Mouse (Mus musculus) thymus, postnatal 4 days (tissue): ENCODE measurements around the gene Ndufb6.
A peak's percentile ranks its signal among the peaks of the same experiment; 100 is the strongest.
"Not testable (repeated sequence)": the region's sequence is repeated elsewhere in the genome, so short reads cannot be mapped to it uniquely, and the experiment has no call there.

Source experiments
- DNase-seq: peaks from one replicate; pipeline ENCODE4 v3.0.0; 2021

Gene Ndufb6

DNA sequence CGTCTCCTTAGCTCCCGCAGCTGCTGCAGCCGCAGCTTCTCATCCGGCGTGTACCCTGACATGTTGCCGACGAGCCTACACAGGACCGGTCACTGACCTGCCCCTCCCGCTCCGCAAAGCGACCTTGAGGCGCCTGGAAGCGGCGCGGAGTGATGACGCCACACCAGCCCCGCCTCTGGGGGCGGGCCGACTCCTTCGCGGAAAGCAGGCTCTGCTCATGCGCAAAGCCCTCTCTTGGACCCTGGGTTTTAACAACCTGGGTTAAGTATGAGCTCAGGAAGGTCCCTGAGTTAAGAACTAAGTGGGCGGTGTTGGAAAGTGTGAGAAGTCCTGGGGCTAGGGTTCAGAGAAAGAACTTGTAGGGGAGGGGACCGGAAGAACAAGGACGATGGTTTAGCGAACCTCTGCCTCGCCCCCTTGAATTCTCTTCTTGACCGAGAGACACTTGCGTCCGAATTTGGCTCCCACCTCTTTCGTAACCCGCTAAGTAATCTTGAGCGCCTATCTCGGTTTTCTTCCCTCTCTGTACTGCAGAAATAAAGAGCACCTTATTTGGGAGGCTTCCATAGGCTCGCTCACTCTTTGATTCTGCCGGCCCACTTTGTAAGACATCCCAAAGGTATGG, at the start of gene Ndufb6:
Ndufb6 (minus strand) TSS at position 146 of the 625 bp plus-strand sequence.
- DNase-seq: peak; percentile 97

DNA sequence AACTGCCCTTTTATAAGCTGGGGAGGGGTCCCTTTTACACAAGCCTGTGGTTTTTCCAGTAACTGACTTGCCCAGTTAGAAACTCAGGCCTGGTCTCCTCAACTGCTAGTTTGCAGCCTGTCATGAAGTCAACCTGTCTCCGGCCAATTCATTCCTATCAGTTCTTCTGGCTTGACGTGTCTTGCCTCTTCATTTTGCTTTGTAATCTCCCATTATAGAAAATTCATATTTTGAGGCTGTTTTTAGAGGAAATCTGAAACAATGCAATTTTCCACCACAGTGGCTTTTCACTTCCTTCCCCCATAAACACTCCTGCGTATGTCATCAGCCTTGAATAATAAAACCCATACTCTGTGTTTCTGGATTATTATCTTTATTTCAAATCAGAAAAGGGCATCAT, 47.9 kb upstream of the Ndufb6 start:
- DNase-seq: no peak

DNA sequence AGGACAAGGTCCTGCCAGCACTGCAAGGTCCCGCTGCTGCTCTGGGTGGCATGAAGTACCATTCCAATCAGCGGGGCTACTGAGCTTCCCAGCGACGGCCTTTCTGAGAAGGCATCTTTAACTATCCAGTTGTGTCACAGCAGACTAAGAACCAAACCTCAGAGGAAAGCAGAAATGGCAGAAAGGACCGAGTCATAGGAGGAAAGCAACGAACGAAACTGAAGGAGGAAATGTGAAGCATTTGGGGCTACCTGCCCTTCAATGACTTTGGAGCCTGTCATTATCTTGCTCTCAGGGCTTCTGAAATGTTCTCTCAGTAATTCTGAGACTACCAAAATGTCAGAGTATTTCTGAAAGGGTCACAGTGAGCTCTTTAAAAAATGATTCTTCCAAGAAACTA, 45.4 kb upstream of the Ndufb6 start:
- no peak for DNase-seq

DNA sequence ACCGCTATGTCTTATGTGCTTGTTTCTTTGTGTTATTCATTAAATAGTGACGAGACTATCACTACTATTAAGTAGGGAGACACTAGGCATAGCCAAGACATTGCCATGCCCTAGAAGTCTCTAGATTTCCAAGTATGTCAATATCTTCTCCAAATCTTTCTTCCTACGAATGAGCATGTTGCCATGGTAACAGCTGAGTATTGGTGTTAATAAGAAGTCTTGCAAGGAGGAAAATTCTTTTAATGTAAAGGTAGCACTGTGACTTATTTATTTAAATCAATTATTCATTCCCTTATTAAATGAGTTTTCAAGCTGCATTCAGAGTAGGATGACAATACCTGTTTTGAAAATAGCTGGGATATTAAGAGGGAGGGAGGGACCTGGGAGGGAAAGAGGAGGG, 38.2 kb upstream of the Ndufb6 start:
- no peak for DNase-seq

DNA sequence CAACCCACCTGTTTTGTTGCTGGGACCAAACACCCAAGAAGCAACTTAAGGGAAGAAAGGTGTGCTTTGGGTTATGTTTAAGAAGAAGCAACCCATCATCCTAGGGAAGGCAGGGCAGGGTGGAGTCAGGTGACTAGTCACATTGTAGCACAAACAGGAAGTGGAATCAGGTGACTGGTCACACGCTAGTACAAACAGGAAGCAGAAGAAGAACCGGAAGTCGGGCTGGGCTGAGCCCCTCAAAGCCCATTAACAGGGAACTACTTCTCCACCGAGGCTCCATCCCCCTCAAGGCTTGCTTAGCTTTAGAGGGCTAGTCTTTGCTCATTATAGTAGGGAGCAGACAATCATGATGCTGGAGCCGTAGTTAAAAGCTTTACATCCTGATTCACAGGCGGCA, 33.8 kb upstream of the Ndufb6 start:
- DNase-seq: no peak

DNA sequence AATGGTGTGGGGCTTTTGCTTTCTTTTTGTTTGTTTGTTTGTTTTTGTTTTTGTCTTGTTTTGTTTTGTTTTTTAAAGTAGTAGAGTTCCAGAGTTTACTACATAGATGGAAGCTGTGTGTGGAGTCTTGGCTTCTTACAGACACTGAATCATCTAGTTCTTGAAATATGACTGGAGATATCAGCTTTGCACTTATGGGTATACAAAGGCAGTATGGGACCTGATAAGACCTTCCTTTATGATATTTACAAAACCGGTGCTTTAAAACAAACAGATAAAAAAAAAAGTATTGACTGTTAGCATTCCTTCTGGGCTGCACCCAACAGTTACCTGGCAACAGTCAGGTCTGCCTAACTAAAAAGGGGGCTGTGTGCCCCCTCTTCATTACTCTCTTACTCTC, 33.0 kb upstream of the Ndufb6 start:
- no peak for DNase-seq

DNA sequence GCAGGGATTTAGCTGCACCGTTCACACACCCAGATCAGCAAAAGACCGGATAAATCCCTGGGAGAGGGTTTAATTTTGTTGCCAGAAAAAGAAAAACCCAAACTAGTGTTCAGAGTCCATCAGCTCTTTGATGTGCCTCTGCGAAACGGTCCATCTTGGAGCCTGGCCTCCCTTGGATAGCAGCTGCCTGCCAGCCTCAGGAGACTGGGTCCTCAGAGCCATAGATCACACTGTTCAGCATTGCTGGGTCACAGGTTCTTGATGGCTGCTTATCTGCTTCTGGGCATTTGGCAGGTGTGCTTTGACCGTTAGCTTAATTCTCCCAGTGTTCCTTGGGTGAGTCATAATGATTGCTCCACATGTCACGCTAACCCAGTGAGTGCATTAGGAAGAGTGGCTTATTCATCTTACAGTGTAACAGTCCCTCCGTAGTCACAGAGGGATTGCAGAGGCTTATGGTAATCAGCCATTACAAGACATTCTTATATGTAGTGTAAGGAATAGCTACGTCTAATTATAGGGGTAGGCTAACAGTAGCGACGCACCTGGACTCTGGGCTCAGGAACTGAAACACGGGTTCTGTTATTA, 31.7 kb upstream of the Ndufb6 start:
- DNase-seq: no peak

DNA sequence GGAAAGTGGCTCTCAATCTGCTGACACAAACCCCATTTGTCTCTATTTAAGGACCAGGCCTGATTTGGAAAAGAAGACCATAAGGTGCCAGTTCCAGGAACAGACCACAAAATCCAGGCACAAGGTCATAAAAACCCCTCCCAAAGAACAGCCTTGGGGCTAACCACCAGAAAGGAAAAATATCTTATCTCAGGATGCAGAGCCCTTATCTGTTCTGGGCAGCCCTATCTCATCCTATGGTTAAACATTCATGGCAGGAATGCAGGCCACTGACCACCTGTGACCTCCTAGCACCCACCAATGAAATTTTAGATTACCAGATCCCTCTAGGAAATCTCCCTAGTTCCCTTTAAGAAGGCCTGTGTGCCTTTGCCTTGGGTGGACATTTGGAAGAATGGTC, 30.5 kb upstream of the Ndufb6 start:
- DNase-seq: no peak

DNA sequence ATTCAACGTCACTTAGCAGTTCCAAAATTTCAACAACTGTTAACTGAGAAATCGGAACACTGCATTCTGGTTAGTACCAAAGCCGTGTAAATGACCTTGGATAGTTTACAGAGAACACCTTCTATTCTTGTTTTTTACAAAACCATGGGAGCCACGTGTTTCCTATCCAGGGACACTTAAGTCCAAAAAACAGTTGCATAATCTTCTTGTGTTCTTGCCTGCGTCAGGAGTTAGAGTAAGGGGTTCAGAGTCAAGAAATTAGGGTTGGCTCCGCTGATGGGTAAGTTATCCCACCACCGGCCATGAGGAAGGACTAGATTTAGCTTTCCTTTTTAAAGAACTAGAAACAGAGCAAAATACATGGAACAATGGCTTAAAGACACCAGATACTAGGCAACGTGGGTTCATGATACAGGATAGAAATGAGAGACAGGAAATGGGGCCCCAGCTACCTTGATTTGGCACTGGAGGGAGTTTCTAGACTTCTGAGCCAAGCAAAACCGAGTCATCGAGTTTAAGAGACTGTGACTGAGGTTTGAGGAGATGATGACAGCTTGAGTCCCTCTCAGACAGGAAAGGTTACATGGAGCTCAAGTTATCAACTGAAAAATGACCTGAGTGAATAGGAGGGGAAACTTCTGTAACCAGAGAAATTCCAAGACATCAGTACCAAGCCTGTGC, 23.4 kb upstream of the Ndufb6 start:
- peak; percentile 15 for DNase-seq

DNA sequence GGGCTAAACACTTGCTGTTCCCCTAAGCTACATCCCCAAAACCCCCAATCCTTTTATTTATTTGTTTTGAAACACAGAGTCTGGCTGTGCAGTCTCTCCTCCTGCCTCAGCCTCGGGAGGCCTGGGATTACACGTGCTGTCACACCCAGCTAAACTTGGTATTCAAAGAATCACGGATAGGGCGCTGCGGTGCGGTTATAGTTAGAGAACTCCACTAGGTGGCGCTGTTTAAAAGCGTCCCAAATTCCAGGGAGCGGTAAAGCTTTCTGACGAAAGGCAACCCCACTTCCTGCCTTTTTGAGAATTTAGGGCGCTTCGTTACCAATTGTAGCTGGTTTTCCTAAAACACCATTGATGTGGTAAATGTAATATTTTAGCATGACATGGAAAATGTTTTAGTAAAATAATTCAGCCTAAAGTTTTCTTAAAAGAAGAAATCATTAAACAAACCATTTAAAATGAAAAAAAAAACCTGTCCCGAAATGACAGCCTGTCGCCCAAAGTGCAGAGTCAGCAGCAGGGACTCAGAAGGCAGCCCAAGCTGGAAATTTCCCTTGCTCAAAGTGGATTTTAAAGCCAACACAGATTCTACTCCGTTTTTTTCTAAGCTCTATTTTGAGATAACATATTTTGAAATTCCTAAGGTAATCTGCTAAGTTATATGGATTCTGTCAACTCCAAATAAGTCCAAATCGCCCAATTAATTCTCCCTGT, 22.0 kb upstream of the Ndufb6 start:
- DNase-seq: peak; percentile 72

DNA sequence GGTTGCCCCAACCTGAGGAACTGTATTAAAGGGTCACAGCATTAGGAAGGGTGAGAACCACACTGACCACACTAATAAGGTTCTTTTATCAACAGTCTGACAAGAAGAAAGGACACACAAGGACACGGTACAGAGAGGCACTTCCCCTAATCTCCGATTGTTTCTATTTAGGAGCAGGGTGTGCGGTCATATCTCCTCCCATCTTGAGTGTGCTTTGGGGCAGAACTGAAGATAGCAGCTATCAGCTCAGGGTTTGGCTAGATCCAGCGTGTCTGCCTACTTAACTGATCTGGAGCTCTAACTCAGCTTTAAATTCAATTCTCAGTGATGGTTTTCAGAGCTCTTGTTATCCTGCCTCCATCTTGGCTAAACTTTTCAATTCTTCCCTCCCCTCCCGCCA, 19.9 kb upstream of the Ndufb6 start:
- DNase-seq: no peak

DNA sequence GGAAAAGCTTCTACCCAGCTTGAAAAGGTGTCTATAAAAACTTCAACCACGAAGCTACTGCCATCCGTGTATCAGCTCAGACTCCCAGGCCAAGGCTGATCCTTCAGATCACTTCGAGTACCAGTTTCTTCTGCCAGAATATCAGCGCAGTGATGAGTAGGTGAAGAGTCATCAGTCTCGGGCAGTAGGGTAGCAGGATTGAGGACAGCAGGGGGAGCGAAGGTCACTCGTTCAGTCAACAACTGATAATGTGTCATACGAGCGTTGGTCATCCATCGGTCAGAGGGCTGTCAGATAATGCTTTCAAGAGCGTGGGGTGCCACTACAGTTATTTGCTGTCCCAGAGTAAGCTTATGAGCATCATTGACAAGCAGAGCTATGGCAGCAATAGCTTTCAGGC, 12.3 kb upstream of the Ndufb6 start:
- not testable (repeated sequence) for DNase-seq

DNA sequence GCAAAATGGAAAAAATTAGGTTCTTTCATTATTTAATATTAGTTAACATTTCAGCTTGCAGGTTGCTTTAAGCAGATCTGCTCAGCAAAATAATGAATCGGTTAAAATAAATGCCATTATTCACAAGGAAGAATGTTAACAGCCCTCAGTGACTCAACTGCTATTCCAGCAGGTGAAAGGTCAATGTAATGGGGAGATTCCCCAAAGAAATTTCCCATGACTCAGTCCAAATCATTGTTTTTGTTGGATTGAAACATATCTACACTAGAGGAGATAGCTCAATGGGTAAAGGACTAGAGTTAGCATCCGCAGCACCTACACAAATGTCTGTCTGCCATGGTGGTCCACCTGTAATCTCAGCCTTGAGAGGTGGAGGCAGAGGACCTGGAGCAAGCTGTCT, 9.8 kb upstream of the Ndufb6 start:
- DNase-seq: no peak

DNA sequence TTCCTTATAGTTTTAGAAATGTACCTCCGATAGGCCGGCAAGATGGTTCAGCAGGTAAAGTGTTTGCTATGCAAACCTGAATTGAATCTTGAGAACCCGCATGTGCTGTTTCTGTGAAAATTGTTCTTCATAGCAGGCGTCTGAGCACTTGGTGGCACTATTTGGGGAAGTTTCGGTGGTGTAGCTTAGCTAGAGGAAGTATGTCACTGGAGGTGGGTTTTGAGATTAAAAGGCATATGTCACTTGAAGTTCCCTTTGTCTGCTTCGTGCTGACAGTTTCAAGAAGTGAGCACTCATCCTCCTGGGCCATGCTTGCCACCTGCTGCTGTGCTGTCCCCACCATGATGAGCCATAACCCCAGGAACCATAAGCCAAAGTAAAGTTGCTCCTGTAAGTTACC, 8.2 kb upstream of the Ndufb6 start:
- no peak for DNase-seq

DNA sequence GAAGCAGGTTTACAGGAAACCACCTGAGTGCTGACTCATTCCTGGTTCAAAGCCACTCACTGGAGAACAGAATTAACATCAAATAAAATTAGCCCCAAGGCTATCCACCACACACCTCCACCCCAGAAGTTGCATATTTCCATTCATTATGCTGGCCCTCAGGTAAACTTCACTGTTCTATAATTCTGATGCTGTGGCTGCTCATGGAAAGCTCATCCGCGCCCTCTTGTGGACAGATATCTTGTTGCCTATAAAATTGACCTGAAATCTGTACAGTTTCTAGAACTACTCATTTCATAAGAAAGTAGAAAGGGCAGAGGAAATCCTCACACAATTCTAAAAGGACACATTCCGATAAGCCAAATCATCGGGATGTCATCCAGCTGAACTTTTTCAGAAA, 6.4 kb upstream of the Ndufb6 start:
- DNase-seq: peak; percentile 84

DNA sequence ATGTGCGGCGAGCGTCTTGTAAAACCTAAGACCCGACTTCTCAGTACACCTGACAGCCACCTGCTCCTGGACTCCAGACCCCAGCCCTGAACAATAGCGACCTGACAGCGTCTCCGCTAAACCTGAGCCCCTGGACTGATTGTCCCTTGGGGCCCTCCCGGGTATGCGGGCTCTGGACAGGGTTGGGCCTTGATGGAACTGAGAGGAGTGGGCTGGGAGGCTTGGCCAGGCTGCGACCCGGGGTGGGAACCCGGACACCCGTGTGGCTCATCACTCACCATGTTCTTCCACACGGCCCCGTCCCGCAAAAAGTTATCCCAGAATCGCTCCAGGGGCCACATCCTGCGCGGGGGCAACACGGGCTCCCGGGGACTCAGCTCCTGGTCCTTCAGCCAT, 343 bp downstream of the Ndufb6 start:
- no peak for DNase-seq

DNA sequence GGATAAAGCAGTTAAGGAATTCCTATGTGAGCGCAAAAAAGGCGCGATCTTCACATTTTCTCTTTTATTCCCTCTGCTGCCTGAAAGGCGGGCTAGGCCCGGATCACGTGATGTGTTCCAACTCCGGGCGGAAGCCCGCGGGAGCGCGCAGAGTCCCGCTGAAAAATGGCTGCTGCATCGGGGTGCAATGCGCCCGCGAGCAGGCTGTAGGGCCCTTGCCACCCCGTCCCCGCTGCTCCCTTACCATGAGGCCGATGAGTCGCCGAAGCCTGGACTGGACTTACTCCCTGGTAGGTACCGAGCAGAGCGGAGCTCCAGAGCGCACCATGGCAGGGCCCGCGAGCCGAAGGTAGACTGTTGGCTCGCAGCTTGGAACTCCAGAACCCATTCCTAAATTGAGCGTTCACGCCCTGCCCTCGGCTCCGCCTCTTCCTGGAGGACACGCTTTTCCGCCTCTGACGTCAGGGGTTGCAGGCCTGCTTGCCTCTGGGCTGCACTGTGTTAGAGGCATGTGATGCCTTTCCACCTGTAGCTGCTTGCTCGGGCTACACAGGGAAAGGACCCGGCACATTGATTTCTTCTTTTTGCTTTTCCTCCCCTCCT, 9.7 kb downstream of the Ndufb6 start, which contains the start of the genes Smim27 and Topors:
Smim27 (plus strand) TSS at position 150 of the 603 bp plus-strand sequence.
Topors (minus strand) TSS at position 421 of the 603 bp plus-strand sequence.
- peak; percentile 92 for DNase-seq

DNA sequence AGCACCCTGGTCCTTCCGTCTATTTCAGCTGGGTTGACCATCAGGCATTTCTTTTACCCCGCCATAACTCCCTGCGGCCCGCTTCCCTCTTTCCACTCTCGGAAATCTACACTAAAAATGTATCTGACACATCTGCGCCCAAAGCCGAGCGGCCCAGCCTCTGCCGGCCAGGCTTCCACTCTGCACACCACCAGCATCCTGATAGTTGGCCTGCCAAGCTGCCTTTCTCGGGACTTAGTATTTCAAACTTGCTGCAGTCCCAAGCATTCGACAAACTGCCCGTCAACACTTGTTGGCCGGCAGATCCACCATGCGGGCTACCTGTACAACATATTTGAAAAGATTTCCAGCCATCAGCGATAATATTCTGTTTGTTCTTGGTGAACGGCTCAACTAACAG, 10.4 kb downstream of the Ndufb6 start:
- DNase-seq: peak; percentile 57

DNA sequence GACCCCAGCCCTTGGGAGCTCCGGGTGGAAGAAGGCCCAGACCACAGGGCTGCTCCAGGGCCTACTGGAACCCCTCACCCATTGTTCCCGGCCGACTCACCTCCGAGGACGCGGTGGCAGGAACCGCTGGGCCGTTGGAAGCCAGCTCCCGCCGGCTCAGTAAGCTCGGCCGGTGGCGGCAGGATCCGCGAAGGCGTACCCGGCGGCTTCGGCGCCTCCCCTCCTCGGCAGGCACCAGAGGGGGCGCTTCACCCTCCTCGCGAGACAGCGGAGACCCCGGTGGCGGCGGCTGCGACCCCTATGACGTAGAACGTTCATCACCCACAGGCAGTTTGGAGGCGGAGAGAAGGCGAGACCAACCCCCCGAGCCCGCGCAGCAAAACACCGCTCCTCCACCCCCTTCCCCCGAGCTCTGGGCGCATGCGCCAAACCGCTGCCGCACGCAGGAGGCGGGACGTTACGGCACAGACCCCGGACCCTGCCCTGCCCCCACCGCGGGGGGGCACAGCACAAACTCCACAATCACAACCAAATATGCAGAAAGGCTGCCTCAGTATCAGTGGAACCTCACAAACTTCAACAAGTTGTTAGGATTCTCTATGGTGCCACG, 10.9 kb downstream of the Ndufb6 start:
- DNase-seq: peak; percentile 97

DNA sequence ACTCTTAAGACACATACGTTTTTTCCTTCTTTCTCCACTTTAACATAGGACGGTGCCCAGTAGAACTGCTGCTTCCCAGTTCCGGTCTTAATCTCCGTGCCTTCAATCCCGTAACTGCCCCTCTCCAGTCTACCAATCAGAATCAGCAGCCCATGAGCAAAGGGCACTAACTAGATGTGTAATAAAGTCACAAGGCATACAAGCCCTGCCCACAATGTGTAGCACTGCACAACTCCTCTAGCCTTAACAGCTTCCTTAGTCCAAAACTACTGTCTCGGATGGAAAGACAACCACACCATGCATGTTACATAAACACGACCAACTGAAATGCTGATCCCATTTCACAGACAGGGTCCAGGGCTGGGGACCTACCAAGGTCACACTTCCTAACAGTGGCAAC, 11.5 kb downstream of the Ndufb6 start:
- no peak for DNase-seq

DNA sequence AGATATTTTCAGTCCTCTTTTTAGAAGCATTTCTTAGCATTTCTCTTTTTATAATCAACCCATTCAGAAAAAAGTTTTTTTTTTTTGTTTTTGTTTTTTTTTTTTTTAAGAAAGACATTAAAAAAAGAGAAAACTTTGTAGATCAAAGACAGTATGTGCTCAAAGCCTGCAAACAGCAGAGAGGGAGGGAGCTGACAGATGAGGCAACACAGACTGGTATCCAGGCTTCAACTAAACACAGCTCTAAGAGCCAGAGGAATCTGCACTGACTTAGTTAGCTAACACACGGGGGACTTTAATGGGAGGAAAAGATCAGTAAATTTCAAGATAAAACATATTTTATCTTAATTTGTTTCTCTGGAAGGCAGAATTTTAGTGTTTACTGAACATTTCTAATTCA, 14.9 kb downstream of the Ndufb6 start:
- DNase-seq: no peak

DNA sequence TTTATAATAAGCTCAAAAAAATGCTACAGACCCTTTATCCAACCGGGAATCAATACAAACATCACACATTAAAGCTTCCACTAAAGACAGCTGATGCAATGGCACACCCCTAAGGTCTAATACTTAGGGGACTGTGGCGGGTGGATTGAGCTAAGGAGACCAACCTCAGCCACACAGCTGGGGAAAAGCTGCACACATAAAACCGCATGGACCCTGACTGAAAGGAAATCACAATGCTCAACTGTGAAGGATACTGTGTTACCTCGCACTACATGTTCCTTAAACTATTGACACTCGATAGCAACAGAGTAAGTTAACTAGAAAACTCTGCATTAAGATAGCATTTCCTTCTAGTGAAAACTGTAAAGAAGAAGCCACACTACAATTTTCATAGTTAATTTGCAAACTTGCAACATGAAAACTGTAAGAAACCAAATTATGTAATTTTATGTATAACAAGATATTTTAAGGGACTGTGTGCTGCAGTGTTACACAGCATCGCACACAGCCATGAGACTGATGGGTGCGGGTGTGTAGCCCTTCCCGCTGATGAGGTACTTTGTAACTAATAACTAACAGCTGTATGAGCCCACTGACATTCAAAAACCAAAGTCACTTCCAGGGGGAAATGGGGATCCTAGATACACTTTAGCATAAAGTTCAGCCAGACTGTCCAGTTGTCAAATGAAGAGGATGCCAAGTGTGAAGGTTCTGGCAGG, 24.7 kb downstream of the Ndufb6 start:
- DNase-seq: no peak
